Mouse (Mus musculus) thymus, adult 2 months (tissue): ENCODE results near the gene Bcl7b. TPM values are rescaled to one million over a fixed set of nuclear protein-coding genes. Genes with fewer than 3 reads are reported as not detected.

ENCODE experiments used
- DNase-seq: peaks from one replicate; pipeline ENCODE4 v3.0.0; 2021
- H3K27ac ChIP-seq: fragments of 200-500 bp; 2 replicates; pipeline ENCODE4 v1.5.1; 2012; ENCODE audit warnings: low read length, control low read depth; ENCODE audit not compliant: control insufficient read depth, insufficient read depth
- H3K27me3 ChIP-seq: fragments of 200-500 bp; 2 replicates; pipeline ENCODE4 v1.6.1; 2012; ENCODE audit warnings: mild to moderate bottlenecking, low read length, moderate library complexity, mixed read lengths; ENCODE audit not compliant: control insufficient read depth, insufficient read depth
- H3K36me3 ChIP-seq: fragments of 200-500 bp; 2 replicates; pipeline ENCODE4 v1.6.1; 2012; ENCODE audit warnings: mild to moderate bottlenecking, low read length, moderate library complexity; ENCODE audit not compliant: control insufficient read depth, insufficient read depth
- H3K4me1 ChIP-seq: fragments of 200-500 bp; replicated peaks from 2 replicates; pipeline ENCODE4 v1.6.1; 2012; ENCODE audit warnings: low read length; ENCODE audit not compliant: control insufficient read depth, insufficient read depth
- H3K4me3 ChIP-seq: fragments of 200-500 bp; 2 replicates; pipeline ENCODE4 v1.5.1; 2012; ENCODE audit warnings: mild to moderate bottlenecking, low read length, control low read depth, moderate library complexity; ENCODE audit not compliant: control insufficient read depth, insufficient read depth
- CTCF ChIP-seq: fragments of 200-500 bp; IDR thresholded peaks from 2 replicates; pipeline ENCODE4 v1.5.1; 2012; ENCODE audit warnings: mild to moderate bottlenecking, control low read depth, low read length, moderate library complexity, borderline replicate concordance; ENCODE audit not compliant: control insufficient read depth, poor library complexity, insufficient read depth; ENCODE audit errors: extremely low read depth
- POLR2A ChIP-seq: fragments of 200-500 bp; IDR thresholded peaks from 2 replicates; pipeline ENCODE4 v1.6.1; 2012; ENCODE audit warnings: mild to moderate bottlenecking, low read length, control low read depth, moderate library complexity; ENCODE audit not compliant: control insufficient read depth, poor library complexity, insufficient read depth; ENCODE audit errors: extremely low read depth
- WGBS: fragments of 180-500 bp; shearing (Covaris S2); methylation state at CpG from one replicate; pipeline ENCODE4 v1.1.7; 2018; 5-methylcytosine and 5-hydroxymethylcytosine counted together
- polyA plus RNA-seq: library from polyadenylated mRNA; depleted of rRNA; stranded (reverse); fragments of >200 nt; gene quantifications from 2 replicates; pipeline ENCODE4 v1.2.3, GENCODE M21; 2012

Bcl7b gene
- polyA plus RNA-seq, 1 experiment, result 67.0 TPM

DNA sequence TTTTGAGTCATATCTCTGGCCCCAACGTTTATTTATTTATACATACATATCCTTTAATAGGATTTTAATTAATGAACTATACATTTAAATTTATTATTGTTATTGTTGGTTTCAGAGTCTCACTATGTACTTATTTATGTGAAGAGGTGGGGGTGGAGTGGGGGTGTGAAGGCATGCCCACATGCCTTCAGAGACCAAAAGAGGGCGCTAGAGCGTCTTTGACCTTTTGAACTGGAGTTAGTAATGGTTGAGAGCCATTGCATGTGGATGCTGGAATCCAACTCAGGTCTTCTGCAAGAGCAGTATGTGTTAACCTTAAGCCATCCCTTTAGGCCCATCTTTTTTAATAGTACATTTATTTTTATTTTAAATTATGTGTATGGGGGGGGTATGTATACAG is 17.5 kb downstream of the Bcl7b start:
- no peak for TF ChIP-seq CTCF
- no peak for TF ChIP-seq POLR2A
- 69% methylated on average over 3 of the region's 3 CpGs for WGBS
- H3K27me3 ChIP-seq, result no peaks in the 10 kb centered on the region
- no peak for DNase-seq
- no peak overlapping the region for H3K27ac ChIP-seq
- no peak overlapping the region for H3K4me3 ChIP-seq
- H3K4me1 ChIP-seq, result peaks cover 11% of the 10 kb centered on the region
- peaks cover 19% of the 10 kb centered on the region for H3K36me3 ChIP-seq

DNA sequence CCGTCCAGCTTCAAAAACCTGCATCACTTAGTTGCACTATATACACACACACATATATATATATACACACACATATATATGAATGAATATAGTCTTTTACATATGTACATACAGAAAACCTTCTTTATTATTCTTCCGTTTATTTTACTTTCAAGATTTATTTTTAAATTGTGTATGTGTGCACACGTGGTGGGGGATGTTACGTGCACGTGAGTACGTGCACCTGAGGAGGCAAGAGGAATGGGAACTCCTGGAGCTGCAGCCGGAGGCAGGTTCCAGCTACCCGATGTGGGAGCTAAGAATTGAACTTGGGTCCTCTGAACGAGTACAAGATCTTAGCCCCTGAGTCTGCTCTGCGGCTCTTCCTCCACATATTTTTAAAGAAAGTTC is 18.1 kb downstream of the Bcl7b start:
- no peak for TF ChIP-seq CTCF
- no peak for TF ChIP-seq POLR2A
- Histone ChIP-seq H3K36me3 (peaks cover 13% of the 10 kb centered on the region), H3K4me1 (peaks cover 11% of the 10 kb centered on the region), H3K27me3 (no peaks in the 10 kb centered on the region), H3K27ac (peak overlapping the region; percentile 72), H3K4me3 (peak overlapping the region; percentile 78)
- 18% methylated on average over 10 of the region's 10 CpGs for WGBS
- no peak for DNase-seq

DNA sequence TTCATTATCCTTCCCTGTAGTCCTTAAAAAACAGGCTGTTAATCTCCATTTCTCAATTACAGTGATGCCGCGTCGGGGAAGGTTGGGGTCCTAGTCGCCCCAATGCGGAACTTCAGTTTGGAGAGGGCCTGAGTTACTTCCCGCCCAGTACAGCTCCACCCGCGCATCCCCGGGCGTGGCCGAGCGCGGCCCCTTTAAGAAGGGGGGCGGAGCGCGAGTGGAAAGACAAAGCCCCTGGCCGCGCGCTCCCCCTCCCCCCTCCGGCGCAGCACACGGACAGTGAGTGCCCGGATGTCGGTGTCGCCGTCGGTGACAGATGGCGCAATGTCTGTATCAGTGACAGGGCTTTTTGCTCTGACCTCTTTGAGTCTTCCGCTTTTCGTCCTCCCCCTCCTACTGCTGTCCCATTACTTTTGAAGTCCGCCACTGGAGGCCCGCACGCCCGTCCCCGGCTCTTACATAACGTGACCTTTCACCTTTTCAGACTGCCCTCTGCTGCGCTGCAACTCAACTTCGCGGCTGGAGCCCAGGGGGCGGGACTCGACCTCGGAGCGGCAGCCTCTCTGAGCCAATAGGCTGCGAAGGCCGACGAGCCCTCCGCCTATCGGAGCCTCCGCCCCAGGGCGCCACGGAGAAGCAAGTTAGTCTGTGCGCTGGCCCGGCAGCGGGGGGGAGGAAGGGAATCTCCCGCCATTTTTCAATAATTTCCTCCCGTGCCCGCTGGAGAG is 18.7 kb downstream of the Bcl7b start, which contains the start of gene Baz1b:
Gene Baz1b (plus strand): TSS at position 644 of the 728 bp plus-strand sequence.
- peak; percentile 98 for DNase-seq
- Histone ChIP-seq H3K27me3 (no peaks in the 10 kb centered on the region), H3K4me3 (peak within 1 kb of the TSS; percentile 78), H3K27ac (peak within 1 kb of the TSS; percentile 72), H3K4me1 (peaks cover 11% of the 10 kb centered on the region), H3K36me3 (peaks cover 7% of the 10 kb centered on the region)
- TF ChIP-seq CTCF (peak; percentile 26; the same call in 1 of the 2 replicates), POLR2A (peak; percentile 64; the same call in 1 of the 2 replicates)
- under 1% methylated on average over 57 of the region's 57 CpGs for WGBS

DNA sequence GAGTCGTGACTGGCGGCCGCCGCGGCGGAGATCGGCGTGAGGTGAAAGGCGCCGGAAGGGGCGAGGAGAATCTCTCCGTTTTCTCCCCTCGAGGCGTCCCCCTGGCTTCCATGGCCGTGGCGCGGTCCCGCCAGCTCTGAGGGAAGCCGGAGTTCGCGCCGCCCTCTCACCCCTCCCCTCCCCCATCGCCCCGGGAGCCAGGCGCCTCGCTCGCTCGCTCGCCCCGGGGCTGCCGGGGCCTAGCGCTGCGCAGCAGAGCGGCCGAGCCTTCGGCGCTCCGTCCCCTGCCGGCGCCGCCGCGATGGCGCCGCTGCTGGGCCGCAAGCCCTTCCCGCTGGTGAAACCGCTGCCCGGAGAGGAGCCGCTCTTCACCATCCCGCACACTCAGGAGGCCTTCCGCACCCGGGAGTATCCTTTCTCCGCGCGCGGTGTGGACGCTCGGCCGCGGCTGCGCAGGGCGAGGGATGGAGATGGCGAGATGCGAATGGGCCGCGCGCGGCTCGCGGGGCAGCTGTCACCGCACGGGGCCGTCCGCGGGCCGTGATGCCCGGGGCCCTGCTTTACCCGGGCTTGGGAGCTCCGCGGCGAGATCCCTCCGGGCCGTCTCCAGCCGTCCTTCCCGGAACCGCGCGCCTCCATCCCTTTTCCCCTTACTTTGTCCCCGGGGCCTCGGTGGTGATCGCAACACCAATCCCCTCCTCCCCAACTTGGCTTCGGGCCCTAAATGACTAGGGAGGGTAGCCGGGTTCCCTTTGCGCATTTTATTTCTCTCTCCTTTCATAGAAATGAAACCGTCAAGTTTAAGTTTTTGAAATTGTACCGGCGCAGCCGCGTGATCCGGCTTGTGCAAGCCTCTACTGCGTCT is 19.5 kb downstream of the Bcl7b start:
- H3K4me1 ChIP-seq, result peaks cover 11% of the 10 kb centered on the region
- peak; percentile 81 for DNase-seq
- under 1% methylated on average over 89 of the region's 102 CpGs for WGBS
- no peaks in the 10 kb centered on the region for H3K27me3 ChIP-seq
- peak overlapping the region; percentile 52; the same call in 1 of the 2 replicates for H3K27ac ChIP-seq
- no peaks in the 10 kb centered on the region for H3K36me3 ChIP-seq
- peak overlapping the region; percentile 78 for H3K4me3 ChIP-seq
- TF ChIP-seq CTCF, result no peak
- no peak for TF ChIP-seq POLR2A

DNA sequence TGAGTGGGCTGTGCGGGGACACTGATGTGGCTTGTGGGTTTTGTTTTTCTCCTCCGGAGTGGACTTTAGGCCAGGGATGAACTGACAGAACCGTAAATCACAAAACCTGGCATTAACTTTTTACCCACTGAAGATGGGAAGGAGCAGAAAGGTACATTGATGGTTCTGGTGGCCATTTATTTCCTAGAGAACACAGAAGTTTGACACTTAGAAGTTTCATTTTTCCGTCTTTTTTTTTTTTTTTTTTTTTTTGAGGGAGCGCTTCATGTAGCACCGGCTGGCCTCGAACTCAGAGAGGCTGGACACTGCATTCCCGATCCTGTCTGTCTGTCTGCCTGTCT is 20.1 kb downstream of the Bcl7b start:
- Histone ChIP-seq H3K4me1 (peaks cover 11% of the 10 kb centered on the region), H3K27me3 (no peaks in the 10 kb centered on the region), H3K4me3 (peak overlapping the region; percentile 78), H3K27ac (peak overlapping the region; percentile 52; the same call in 1 of the 2 replicates), H3K36me3 (no peaks in the 10 kb centered on the region)
- TF ChIP-seq CTCF (no peak), POLR2A (no peak)
- 1% methylated on average over 8 of the region's 8 CpGs for WGBS
- no peak for DNase-seq

DNA sequence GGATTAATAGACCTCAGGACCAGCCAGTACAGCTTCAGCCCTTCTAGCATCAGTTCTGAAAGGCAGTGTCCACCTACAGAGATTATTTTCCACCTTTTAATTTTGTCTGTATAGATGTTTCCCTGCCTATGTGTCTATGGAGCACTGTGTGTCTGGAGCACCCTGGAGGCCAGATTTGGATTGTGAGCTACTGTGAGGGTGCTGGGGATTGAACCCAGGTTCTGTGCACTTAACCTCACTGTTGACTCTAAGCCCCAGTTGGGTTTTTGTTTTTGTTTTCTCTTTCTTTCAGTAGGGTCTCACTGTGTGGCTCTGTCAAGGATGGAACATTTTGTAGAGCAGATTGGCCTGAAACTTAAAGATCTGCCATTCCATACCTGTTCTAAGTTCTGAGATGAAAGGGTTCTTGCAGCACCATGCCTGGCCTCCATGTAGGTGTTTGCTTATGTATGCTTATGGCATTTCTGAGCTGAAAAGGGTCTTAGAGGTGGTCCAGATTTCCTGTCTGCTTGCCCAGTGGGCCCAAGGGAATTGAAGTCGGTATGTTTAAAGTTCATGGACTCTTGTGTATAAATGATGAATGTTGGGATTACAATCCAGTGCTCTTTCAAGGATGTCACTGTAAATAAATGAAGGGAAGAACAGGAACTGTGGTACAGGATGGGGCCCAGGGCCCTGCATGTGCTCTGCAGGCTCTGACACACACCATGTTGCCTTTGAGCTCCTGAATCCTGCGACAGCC is 21.4 kb downstream of the Bcl7b start:
- TF ChIP-seq POLR2A, result no peak
- TF ChIP-seq CTCF, result no peak
- H3K36me3 ChIP-seq, result peaks cover 5% of the 10 kb centered on the region; the same call in 1 of the 2 replicates
- H3K4me3 ChIP-seq, result no peak overlapping the region
- WGBS, result 59% methylated on average over 2 of the region's 2 CpGs
- H3K27ac ChIP-seq, result no peak overlapping the region
- DNase-seq, result no peak
- peaks cover 11% of the 10 kb centered on the region for H3K4me1 ChIP-seq
- H3K27me3 ChIP-seq, result no peaks in the 10 kb centered on the region
